Mouse (Mus musculus) cerebellum, adult 2 months (tissue): ENCODE measurements at regions not wholly inside any gene's neighbourhood (a gene's known extent, or its start where the extent isn't known, plus 50 kb on each side); places are given as distances from the start of the nearest gene placed in this dataset.

ENCODE experiments used
- DNase-seq, 2 experiments: peaks; one replicate each; pipeline ENCODE4 v3.0.0; 2021
- H3K27ac ChIP-seq: fragments of 200-500 bp; 2 replicates; pipeline ENCODE4 v1.5.1; 2012; ENCODE audit warnings: low read length, control low read depth, inconsistent platforms; ENCODE audit not compliant: insufficient read depth
- H3K27me3 ChIP-seq: fragments of 200-500 bp; 2 replicates; pipeline ENCODE4 v1.6.1; 2012; ENCODE audit warnings: inconsistent platforms, mild to moderate bottlenecking, low read length, moderate library complexity; ENCODE audit not compliant: control insufficient read depth, insufficient read depth
- H3K4me1 ChIP-seq: fragments of 200-500 bp; 2 replicates; pipeline ENCODE4 v1.6.1; 2011; ENCODE audit warnings: low read length; ENCODE audit not compliant: control insufficient read depth, insufficient read depth
- H3K4me3 ChIP-seq: fragments of 200-500 bp; replicated peaks from 2 replicates; pipeline ENCODE3; 2011; ENCODE audit warnings: mild to moderate bottlenecking, low read depth, low read length, control low read depth; ENCODE audit not compliant: insufficient read depth
- CTCF ChIP-seq: fragments of 200-500 bp; IDR thresholded peaks from 2 replicates; pipeline ENCODE4 v1.5.1; 2011; ENCODE audit warnings: low read depth, mild to moderate bottlenecking, control low read depth, low read length, moderate library complexity, borderline replicate concordance; ENCODE audit not compliant: insufficient read depth
- POLR2A ChIP-seq: fragments of 200-500 bp; IDR thresholded peaks from 2 replicates; pipeline ENCODE4 v1.6.1; 2011; ENCODE audit warnings: low read length, control low read depth, borderline replicate concordance; ENCODE audit not compliant: insufficient read depth
- WGBS: fragments of 180-500 bp; shearing (Covaris S2); methylation state at CpG from one replicate; pipeline ENCODE4 v1.1.7; 2018; 5-methylcytosine and 5-hydroxymethylcytosine counted together

DNA sequence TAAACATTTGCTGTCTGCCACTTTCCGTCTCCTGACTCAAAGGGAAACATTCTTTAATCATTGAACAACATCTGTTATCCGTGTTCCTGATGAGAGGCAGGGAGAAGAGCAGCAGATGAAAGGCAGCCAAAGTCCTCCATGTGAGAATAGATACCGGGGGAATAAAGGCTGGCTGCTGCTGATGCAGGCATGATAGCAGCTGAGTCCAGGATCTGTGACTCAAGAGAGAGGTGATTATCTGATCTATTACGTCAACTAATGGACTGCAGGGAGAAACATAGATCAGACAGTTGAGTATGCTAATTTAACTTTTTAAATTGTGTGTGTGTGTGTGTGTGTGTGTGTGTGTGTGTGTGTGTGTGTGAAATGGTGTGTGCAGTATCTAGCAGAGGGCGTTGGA lies 1140.0 kb downstream of the Dpp10 start:
- 32% methylated on average over 5 of the region's 5 CpGs for WGBS
- TF ChIP-seq CTCF (no peak), POLR2A (no peak)

DNA sequence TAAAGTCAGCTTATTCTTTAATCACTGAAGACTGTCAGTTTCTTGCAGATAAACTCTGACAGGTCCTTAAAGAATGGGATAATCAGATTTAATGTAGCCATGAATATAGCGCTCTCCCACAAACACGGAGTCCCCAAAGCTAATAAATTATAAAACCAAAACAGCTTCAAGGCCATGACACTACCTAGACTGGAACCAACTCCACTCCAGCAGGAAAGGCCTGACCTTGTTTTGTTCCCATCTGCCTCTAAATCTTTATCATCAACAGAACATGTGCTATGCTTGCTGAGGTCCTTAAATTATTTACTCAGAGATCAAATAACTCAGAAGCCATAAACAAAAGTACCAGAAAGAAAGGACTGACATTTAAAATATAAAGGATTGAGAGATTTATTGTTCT lies 1156.3 kb downstream of the Dpp10 start:
- no peaks in the 10 kb centered on the region for H3K4me1 ChIP-seq
- no peak overlapping the region for H3K4me3 ChIP-seq
- no peaks in the 10 kb centered on the region for H3K27me3 ChIP-seq
- no peak overlapping the region for H3K27ac ChIP-seq
- 87% methylated on average over 2 of the region's 2 CpGs for WGBS
- TF ChIP-seq CTCF, result no peak
- no peak for TF ChIP-seq POLR2A
- DNase-seq, result no peak

More for the DNA sequence above, 1140.0 kb downstream of the Dpp10 start:
- no peaks in the 10 kb centered on the region for H3K27me3 ChIP-seq
- no peak overlapping the region for H3K4me3 ChIP-seq
- DNase-seq, result no peak
- no peak overlapping the region for H3K27ac ChIP-seq
- H3K4me1 ChIP-seq, result no peaks in the 10 kb centered on the region

DNA sequence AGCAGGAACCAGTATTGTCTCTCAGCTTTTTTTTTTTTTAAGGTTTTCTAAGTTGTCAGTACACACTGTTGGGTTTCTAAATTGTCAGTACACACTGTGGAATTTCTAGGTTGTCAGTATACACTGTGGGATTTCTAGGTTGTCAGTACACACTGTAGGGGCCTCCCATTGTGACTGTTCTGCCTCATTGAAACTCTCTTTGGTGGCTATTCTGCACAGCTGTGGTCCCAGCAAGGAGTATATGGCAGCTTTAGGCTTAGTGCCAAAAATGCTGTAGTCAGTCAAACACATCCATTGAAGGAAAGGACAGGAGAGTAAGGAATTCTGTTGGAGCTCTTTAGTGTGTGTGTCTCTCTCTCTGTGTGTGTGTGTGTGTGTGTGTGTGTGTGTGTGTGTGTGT lies 1186.4 kb downstream of the Dpp10 start:
- no peak for TF ChIP-seq POLR2A
- TF ChIP-seq CTCF, result no peak
- H3K4me1 ChIP-seq, result no peaks in the 10 kb centered on the region
- no peaks in the 10 kb centered on the region for H3K27me3 ChIP-seq
- H3K27ac ChIP-seq, result no peak overlapping the region
- peak in 1 of 2 experiments; percentile 3 for DNase-seq
- H3K4me3 ChIP-seq, result no peak overlapping the region
